Mouse (Mus musculus): ENCODE measurements around the gene Gm49354. TPM values are rescaled to one million over a fixed set of nuclear protein-coding genes. Genes with fewer than 3 reads are reported as not detected.
"Not testable (repeated sequence)": the region's sequence is repeated elsewhere in the genome, so short reads cannot be mapped to it uniquely, and the experiment has no call there.

Gm49354 gene
- total RNA-seq, 2 experiments from 2014 or later, result not detected

DNA sequence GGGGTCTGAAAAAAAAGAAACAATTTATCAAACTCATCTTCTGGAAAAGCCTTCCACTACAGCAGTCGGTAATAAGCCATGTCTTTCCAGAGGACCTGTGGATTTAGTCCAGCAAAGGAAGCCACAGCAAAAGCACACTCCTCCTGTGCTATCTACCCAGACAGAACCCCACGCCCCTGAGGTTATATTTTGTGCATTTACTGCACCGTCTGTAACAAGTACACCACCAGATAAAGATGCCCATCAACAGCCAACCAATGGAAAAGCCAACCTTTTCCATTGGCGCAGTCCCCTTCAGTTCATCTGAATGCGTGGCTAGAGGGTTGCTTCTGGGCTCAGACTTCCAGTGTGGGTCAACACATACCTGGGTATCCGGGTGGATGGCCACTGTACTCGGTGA lies 19.3 kb downstream of the Gm49354 start:
- DNase-seq (ENCODE audit: extremely low spot score in 1 of 2, low spot score in 2 of 2), result no peak
- H3K27ac ChIP-seq, result no peak overlapping the region
- H3K4me3 ChIP-seq, result no peak overlapping the region
- TF ChIP-seq CTCF (IDR thresholded peaks at IDR 0.05), result no peak
- intact Hi-C loops (cut with DNase I), result no loop called here

DNA sequence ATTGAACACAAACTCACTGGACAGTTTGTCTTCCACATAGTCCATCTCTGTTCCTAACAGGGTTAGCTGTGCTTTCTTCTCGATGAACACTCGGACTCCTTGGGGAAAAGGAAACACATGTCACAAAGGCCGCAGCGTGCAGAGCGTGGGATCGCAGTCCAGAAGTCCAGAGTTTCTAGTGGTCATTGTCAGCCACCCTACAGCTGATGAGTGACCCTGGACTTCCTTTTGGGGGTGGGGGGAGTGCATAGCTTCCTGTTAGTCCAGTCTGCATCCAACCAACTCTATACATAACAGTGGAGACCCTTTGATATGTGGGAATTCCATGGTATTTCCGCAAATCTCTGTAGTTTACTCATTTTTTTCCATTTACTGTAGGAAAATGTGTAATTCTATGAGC lies 25.1 kb downstream of the Gm49354 start:
- no peak for TF ChIP-seq CTCF (IDR thresholded peaks at IDR 0.05)
- H3K4me3 ChIP-seq, result no peak overlapping the region
- H3K27ac ChIP-seq, result no peak overlapping the region
- intact Hi-C loops (cut with DNase I), result no loop called here
- DNase-seq (ENCODE audit: extremely low spot score in 1 of 2, low spot score in 2 of 2), result no peak

DNA sequence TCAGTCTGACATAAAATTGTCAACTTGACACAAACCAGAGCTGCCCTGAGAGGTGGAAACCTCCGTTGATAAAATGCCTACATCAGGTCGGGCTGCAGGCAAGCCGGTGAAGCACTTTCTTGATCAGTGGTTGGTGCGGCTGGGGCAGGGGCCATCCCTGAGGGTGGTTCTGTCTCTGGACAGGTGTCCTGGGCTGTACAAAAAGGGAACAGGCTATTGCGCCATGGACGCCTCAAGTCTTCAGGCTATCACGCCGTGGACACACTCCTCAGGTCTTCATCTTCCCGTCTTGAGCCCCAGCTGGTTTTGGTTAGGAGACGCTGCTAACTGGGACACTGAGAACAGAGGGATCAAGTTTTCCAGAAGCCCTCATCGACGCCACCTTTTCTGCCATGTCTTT lies 31.7 kb downstream of the Gm49354 start:
- H3K27ac ChIP-seq, result no peak overlapping the region
- intact Hi-C loops (cut with DNase I), result no loop called here
- no peak for DNase-seq (ENCODE audit: extremely low spot score in 1 of 2, low spot score in 2 of 2)
- TF ChIP-seq CTCF (IDR thresholded peaks at IDR 0.05), result no peak
- no peak overlapping the region for H3K4me3 ChIP-seq

- no peak for TF ChIP-seq CTCF (IDR thresholded peaks at IDR 0.05)
- peak; percentile 65 to 66 for DNase-seq (ENCODE audit: extremely low spot score in 1 of 2, low spot score in 2 of 2)
- intact Hi-C loops (cut with DNase I), result no loop called here
- peak within 1 kb of the TSS; percentile 24; the same call in 1 of the 2 replicates for H3K27ac ChIP-seq
- H3K4me3 ChIP-seq, result no peak within 1 kb of the TSS
Measured at GRCm38 (mm10) chr13:59746711-59747110, 35.3 kb downstream of the Gm49354 start, which contains the start of gene 1700014D04Rik. Gene 1700014D04Rik (minus strand): TSS chr13:59746752.

DNA sequence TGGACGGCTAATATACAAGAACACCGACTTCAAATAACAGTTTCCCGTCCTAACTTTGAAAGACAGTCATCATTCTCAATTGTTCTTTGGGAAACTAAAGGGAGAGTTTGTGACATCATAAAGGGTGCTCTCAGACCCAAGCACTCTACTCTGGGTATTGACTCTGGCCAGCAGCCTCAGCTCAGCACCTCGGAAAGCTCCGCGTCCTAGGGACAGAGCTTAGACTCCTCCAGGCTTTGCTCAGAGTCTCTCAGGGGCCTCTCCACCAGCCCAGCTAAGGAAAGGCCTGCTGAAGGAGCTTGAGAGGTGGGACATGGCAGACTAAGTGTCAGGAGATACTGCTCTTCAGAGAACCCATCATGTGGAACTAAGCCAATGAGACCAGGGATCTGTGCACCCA lies 35.9 kb downstream of the Gm49354 start:
- DNase-seq (ENCODE audit: extremely low spot score in 1 of 2, low spot score in 2 of 2), result no peak
- intact Hi-C loops (cut with DNase I), result no loop called here
- no peak for TF ChIP-seq CTCF (IDR thresholded peaks at IDR 0.05)
- H3K4me3 ChIP-seq, result no peak overlapping the region
- 0 out of 2 replicates have a peak overlapping the region, but pooled peaks have one; percentile 2 for H3K27ac ChIP-seq

GRCm38 (mm10) chr13:59745462-59745861 lies 36.6 kb downstream of the Gm49354 start:
- intact Hi-C loops (cut with DNase I), result loop anchor here (1.0 kb wide), 1 partner anchor 46 kb away; no protein-coding TSS in a partner anchor
- no peak; the same call in 1 of the 2 replicates for TF ChIP-seq CTCF (IDR thresholded peaks at IDR 0.05)
- Histone ChIP-seq H3K4me3 (no peak overlapping the region), H3K27ac (peak overlapping the region; percentile 24; the same call in 1 of the 2 replicates)
- no peak for DNase-seq (ENCODE audit: extremely low spot score in 1 of 2, low spot score in 2 of 2)

GRCm38 (mm10) chr13:59741697-59742096 lies 40.3 kb downstream of the Gm49354 start:
- DNase-seq (ENCODE audit: extremely low spot score in 1 of 2, low spot score in 2 of 2), result no peak
- peak; percentile 34 for TF ChIP-seq CTCF (IDR thresholded peaks at IDR 0.05)
- Histone ChIP-seq H3K4me3 (no peak overlapping the region), H3K27ac (no peak overlapping the region)
- intact Hi-C loops (cut with DNase I), result no loop called here

- DNase-seq (ENCODE audit: extremely low spot score in 1 of 2, low spot score in 2 of 2), result no peak
- no peak for TF ChIP-seq CTCF (IDR thresholded peaks at IDR 0.05)
- Histone ChIP-seq H3K4me3 (no peak overlapping the region), H3K27ac (no peak overlapping the region)
- intact Hi-C loops (cut with DNase I), result no loop called here
Measured at GRCm38 (mm10) chr13:59741096-59741495, 40.9 kb downstream of the Gm49354 start.

- intact Hi-C loops (cut with DNase I), result no loop called here
- no peak for DNase-seq (ENCODE audit: extremely low spot score in 1 of 2, low spot score in 2 of 2)
- Histone ChIP-seq H3K27ac (no peak overlapping the region), H3K4me3 (no peak overlapping the region)
- no peak for TF ChIP-seq CTCF (IDR thresholded peaks at IDR 0.05)
Measured at GRCm38 (mm10) chr13:59739397-59739796, 42.6 kb downstream of the Gm49354 start.

GRCm38 (mm10) chr13:59738455-59738854 lies 43.6 kb downstream of the Gm49354 start:
- no peak overlapping the region for H3K4me3 ChIP-seq
- TF ChIP-seq CTCF (IDR thresholded peaks at IDR 0.05), result no peak
- no peak overlapping the region for H3K27ac ChIP-seq
- no peak for DNase-seq (ENCODE audit: extremely low spot score in 1 of 2, low spot score in 2 of 2)
- intact Hi-C loops (cut with DNase I), result no loop called here

DNA sequence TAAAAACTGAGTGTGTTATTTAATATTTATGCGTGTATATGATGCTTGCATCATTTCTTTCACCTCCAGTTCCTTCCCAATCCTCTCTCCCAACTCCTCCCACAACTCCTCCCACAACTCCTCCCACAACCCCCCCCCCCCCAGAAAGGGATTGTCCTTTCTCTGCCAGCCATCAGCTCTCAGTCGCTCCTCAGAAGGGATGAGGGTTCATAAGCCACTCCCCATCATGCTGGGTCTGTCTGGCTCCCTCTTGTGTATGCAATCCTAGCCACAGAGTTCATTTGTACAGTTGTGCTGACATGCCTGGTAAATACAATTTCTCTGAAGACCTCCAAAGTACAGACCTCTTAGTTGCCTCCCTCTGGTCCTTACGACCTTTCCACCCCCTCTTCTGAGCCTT lies 46.9 kb downstream of the Gm49354 start:
- intact Hi-C loops (cut with DNase I), result no loop called here
- TF ChIP-seq CTCF (IDR thresholded peaks at IDR 0.05), result no peak; the same call in 1 of the 2 replicates
- no peak overlapping the region for H3K27ac ChIP-seq

GRCm38 (mm10) chr13:59734347-59734746 lies 47.7 kb downstream of the Gm49354 start:
- H3K4me3 ChIP-seq; H3K27ac ChIP-seq; DNase-seq (ENCODE audit: extremely low spot score in 1 of 2, low spot score in 2 of 2); intact Hi-C loops (cut with DNase I): not testable (repeated sequence)

More for the DNA sequence above, 46.9 kb downstream of the Gm49354 start:
- no peak for DNase-seq (ENCODE audit: extremely low spot score in 1 of 2, low spot score in 2 of 2)
- H3K4me3 ChIP-seq, result no peak overlapping the region

DNA sequence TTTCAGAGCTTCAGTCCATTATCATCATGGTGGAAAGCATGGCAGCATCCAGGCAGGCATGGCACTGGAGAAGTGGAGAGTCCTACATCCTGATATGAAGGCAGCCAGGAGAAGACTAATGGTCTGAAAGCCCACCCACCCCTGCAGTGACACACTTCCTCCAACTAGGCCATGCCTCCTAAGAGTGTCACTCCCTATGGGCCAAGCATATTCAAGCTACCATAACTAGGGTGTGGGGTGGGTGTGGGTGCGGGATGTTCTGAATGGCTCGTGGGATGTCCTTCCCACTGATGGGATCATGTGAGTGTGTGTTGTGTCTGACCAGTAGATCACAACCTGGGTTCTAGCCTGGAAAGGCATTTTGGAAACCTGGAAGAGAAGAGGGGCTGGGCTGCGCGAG lies 48.1 kb downstream of the Gm49354 start:
- DNase-seq (ENCODE audit: extremely low spot score in 1 of 2, low spot score in 2 of 2), result no peak
- intact Hi-C loops (cut with DNase I), result no loop called here
- Histone ChIP-seq H3K4me3 (no peak overlapping the region), H3K27ac (no peak overlapping the region)
- no peak for TF ChIP-seq CTCF (IDR thresholded peaks at IDR 0.05)

All from left cerebral cortex, adult 2 months (tissue).